9 mouse cellular contexts compared by ENCODE assay signal in the genomic region with DNA sequence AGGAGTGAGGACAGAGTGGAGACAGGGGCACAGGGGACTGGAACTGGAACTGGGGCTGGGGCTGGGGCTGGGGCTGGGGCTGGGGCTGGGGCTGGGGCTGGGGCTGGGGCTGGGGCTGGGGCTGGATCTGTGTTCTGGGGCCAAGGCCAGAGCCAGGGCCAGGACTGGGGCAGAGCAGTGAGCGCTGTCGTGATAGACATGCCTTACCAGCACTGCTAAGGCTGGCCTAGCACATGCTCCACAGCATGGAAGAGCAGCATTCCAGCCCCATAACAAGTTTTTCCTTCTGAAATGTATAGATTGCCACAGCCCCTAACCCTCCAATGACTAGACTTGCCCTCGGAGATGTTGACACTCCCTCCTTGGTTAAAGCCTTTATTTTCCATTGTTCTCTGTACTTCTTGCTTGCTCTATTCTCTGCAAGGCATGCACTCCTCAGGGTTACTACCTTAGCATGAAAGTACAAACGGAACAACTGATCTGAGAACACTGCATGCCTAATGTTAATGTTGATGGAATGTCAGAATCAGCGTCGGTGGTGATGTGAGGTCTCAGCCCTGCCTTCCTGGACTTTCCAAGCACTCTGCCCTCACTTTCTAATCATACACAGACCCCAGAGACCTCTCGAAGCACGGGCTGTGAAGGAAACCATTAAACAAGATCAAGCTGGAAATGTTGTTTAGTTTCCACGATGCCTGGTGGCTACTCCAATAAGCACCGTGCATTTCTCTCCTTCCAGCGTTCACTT.
DNase-seq lines count a peak whose midpoint lies in the region; ATAC-seq lines count a peak whose summit lies in the region.
"Had no signal": no experiment of that assay in that cellular context is flagged by ENCODE, and none has a peak within 500 bp of the region (broad histone marks: within the 10 kb centered on the region; RNA-seq: fewer than 3 reads in every experiment).

No protein-coding gene starts in this region.

- DNase-seq in frontal cortex, adult 2 months (ENCODE audit: extremely low spot score in 1 of 2, low spot score in 1 of 2), result no peak
- peak; percentile 9 for DNase-seq in neural tube, embryonic 11.5 days (ENCODE audit: low spot score)
- no peak for DNase-seq in neural tube, embryonic 10.5 days (ENCODE audit: extremely low spot score, low spot score)
- no peak for DNase-seq in right cerebral cortex, postnatal 4 days
- DNase-seq in adrenal gland, postnatal 14 days, result no peak
- DNase-seq in spleen, postnatal 4 days (ENCODE audit: low spot score in 2 of 2), result no peak

- no peak overlapping the region for H3K9ac ChIP-seq in neural tube, embryonic 11.5 days (ENCODE audit: low read length)
- no peak overlapping the region for H3K9ac ChIP-seq in intestine, embryonic 15.5 days

- H3K4me1 ChIP-seq in neural tube, embryonic 11.5 days (ENCODE audit: control insufficient read depth, insufficient read depth, low read length), result no peaks in the 10 kb centered on the region
- peaks cover 8% of the 10 kb centered on the region for H3K4me1 ChIP-seq in intestine, embryonic 15.5 days (replicated peaks)

- no peak overlapping the region for H3K4me2 ChIP-seq in neural tube, embryonic 11.5 days (ENCODE audit: low read depth)
- H3K4me2 ChIP-seq in intestine, embryonic 15.5 days (replicated peaks), result peak overlapping the region; percentile 44

- H3K4me3 ChIP-seq in neural tube, embryonic 11.5 days (ENCODE audit: low read depth, low read length), result no peak overlapping the region
- no peak overlapping the region for H3K4me3 ChIP-seq in intestine, embryonic 15.5 days (replicated peaks)

- peak; percentile 42 for ATAC-seq in frontal cortex, adult (ENCODE audit: low TSS enrichment)
- ATAC-seq in neural tube, embryonic 11.5 days (ENCODE audit: insufficient read depth, low FRiP score, low TSS enrichment), result no peak
- peak; percentile 31; the same call in 1 of the 2 replicates for ATAC-seq in intestine, embryonic 15.5 days

- no peak overlapping the region for H3K27ac ChIP-seq in neural tube, embryonic 11.5 days (ENCODE audit: low read depth, low read length)
- no peak overlapping the region for H3K27ac ChIP-seq in intestine, embryonic 15.5 days
- H3K27ac ChIP-seq: macrophage had no signal

- no peaks in the 10 kb centered on the region for H3K27me3 ChIP-seq in neural tube, embryonic 11.5 days (ENCODE audit: control insufficient read depth, insufficient read depth, low read length)
- no peaks in the 10 kb centered on the region for H3K27me3 ChIP-seq in intestine, embryonic 15.5 days (replicated peaks)

- no peaks in the 10 kb centered on the region for H3K9me3 ChIP-seq in neural tube, embryonic 11.5 days (ENCODE audit: control insufficient read depth, low read length)
- H3K9me3 ChIP-seq in intestine, embryonic 15.5 days, result no peaks in the 10 kb centered on the region

- no peaks in the 10 kb centered on the region for H3K36me3 ChIP-seq in neural tube, embryonic 11.5 days (ENCODE audit: control insufficient read depth, insufficient read depth, low read length)
- no peaks in the 10 kb centered on the region for H3K36me3 ChIP-seq in intestine, embryonic 15.5 days

- 72% methylated on average over 11 of the region's 11 CpGs for WGBS in neural tube, embryonic 11.5 days
- WGBS in intestine, embryonic 15.5 days, result 43% methylated on average over 11 of the region's 11 CpGs
